Mouse (Mus musculus): Measurements from ENCODE around the gene Gm28230.

Gene Gm28230

GRCm38 (mm10) chr2:74682796-74683195, 43.7 kb upstream of the Gm28230 start:
- TF ChIP-seq POU5F1 (IDR thresholded peaks at IDR 0.05; ENCODE audit: borderline replicate concordance, low read length) (no peak), CTCF (conservative IDR thresholded peaks at IDR 0.05; ENCODE audit: low read length) (no peak), NANOG (IDR thresholded peaks at IDR 0.05; ENCODE audit: borderline replicate concordance, low read length) (no peak)
- peaks cover 57% of the 10 kb centered on the region for H3K4me1 ChIP-seq (replicated peaks; ENCODE audit: low read depth, low read length)
- no peaks in the 10 kb centered on the region for H3K36me3 ChIP-seq (ENCODE audit: insufficient read depth, low read length)
- peaks cover 92% of the 10 kb centered on the region for H3K27me3 ChIP-seq (ENCODE audit: insufficient read depth, low read length)
- no peaks in the 10 kb centered on the region for H3K9me3 ChIP-seq (ENCODE audit: low read length)
- peak overlapping the region; percentile 69 for H3K4me3 ChIP-seq (replicated peaks; ENCODE audit: low read length)

GRCm38 (mm10) chr2:74683471-74683951, 43.0 kb upstream of the Gm28230 start:
- no peak for TF ChIP-seq POU5F1 (IDR thresholded peaks at IDR 0.05; ENCODE audit: borderline replicate concordance, low read length)
- Histone ChIP-seq H3K27me3 (ENCODE audit: insufficient read depth, low read length) (peaks cover 92% of the 10 kb centered on the region), H3K4me1 (replicated peaks; ENCODE audit: low read depth, low read length) (peaks cover 58% of the 10 kb centered on the region), H3K36me3 (ENCODE audit: insufficient read depth, low read length) (no peaks in the 10 kb centered on the region), H3K4me3 (replicated peaks; ENCODE audit: low read length) (no peak overlapping the region), H3K9me3 (ENCODE audit: low read length) (no peaks in the 10 kb centered on the region)

GRCm38 (mm10) chr2:74684106-74684505, 42.4 kb upstream of the Gm28230 start:
- TF ChIP-seq POU5F1 (IDR thresholded peaks at IDR 0.05; ENCODE audit: borderline replicate concordance, low read length) (no peak), NANOG (IDR thresholded peaks at IDR 0.05; ENCODE audit: borderline replicate concordance, low read length) (no peak), CTCF (conservative IDR thresholded peaks at IDR 0.05; ENCODE audit: low read length) (no peak)
- Histone ChIP-seq H3K27me3 (ENCODE audit: insufficient read depth, low read length) (peaks cover 92% of the 10 kb centered on the region), H3K4me3 (replicated peaks; ENCODE audit: low read length) (no peak overlapping the region), H3K36me3 (ENCODE audit: insufficient read depth, low read length) (no peaks in the 10 kb centered on the region), H3K9me3 (ENCODE audit: low read length) (no peaks in the 10 kb centered on the region), H3K4me1 (replicated peaks; ENCODE audit: low read depth, low read length) (peaks cover 54% of the 10 kb centered on the region)

GRCm38 (mm10) chr2:74685059-74685603, 41.4 kb upstream of the Gm28230 start:
- no peak for TF ChIP-seq CTCF (conservative IDR thresholded peaks at IDR 0.05; ENCODE audit: low read length)
- TF ChIP-seq NANOG (IDR thresholded peaks at IDR 0.05; ENCODE audit: borderline replicate concordance, low read length), result no peak
- TF ChIP-seq POU5F1 (IDR thresholded peaks at IDR 0.05; ENCODE audit: borderline replicate concordance, low read length), result no peak
- no peak overlapping the region for H3K4me3 ChIP-seq (replicated peaks; ENCODE audit: low read length)

GRCm38 (mm10) chr2:74686301-74686987, 40.1 kb upstream of the Gm28230 start:
- Histone ChIP-seq H3K27me3 (ENCODE audit: insufficient read depth, low read length) (peaks cover 88% of the 10 kb centered on the region), H3K9me3 (ENCODE audit: low read length) (no peaks in the 10 kb centered on the region), H3K4me1 (replicated peaks; ENCODE audit: low read depth, low read length) (peaks cover 52% of the 10 kb centered on the region), H3K36me3 (ENCODE audit: insufficient read depth, low read length) (no peaks in the 10 kb centered on the region), H3K4me3 (replicated peaks; ENCODE audit: low read length) (no peak overlapping the region)
- TF ChIP-seq NANOG (IDR thresholded peaks at IDR 0.05; ENCODE audit: borderline replicate concordance, low read length) (no peak), CTCF (conservative IDR thresholded peaks at IDR 0.05; ENCODE audit: low read length) (peak; percentile 50)

More at GRCm38 (mm10) chr2:74685059-74685603, 41.4 kb upstream of the Gm28230 start:
- peaks cover 54% of the 10 kb centered on the region for H3K4me1 ChIP-seq (replicated peaks; ENCODE audit: low read depth, low read length)
- H3K27me3 ChIP-seq (ENCODE audit: insufficient read depth, low read length), result peaks cover 92% of the 10 kb centered on the region
- H3K9me3 ChIP-seq (ENCODE audit: low read length), result no peaks in the 10 kb centered on the region
- no peaks in the 10 kb centered on the region for H3K36me3 ChIP-seq (ENCODE audit: insufficient read depth, low read length)

GRCm38 (mm10) chr2:74686988-74687697, 39.4 kb upstream of the Gm28230 start:
- H3K36me3 ChIP-seq (ENCODE audit: insufficient read depth, low read length), result no peaks in the 10 kb centered on the region
- TF ChIP-seq POU5F1 (IDR thresholded peaks at IDR 0.05; ENCODE audit: borderline replicate concordance, low read length) (no peak), CTCF (conservative IDR thresholded peaks at IDR 0.05; ENCODE audit: low read length) (no peak), NANOG (IDR thresholded peaks at IDR 0.05; ENCODE audit: borderline replicate concordance, low read length) (no peak)

GRCm38 (mm10) chr2:74687698-74688555, 38.6 kb upstream of the Gm28230 start:
- no peak for TF ChIP-seq CTCF (conservative IDR thresholded peaks at IDR 0.05; ENCODE audit: low read length)
- no peak for TF ChIP-seq NANOG (IDR thresholded peaks at IDR 0.05; ENCODE audit: borderline replicate concordance, low read length)
- TF ChIP-seq POU5F1 (IDR thresholded peaks at IDR 0.05; ENCODE audit: borderline replicate concordance, low read length), result no peak

More at GRCm38 (mm10) chr2:74686988-74687697, 39.4 kb upstream of the Gm28230 start:
- Histone ChIP-seq H3K4me3 (replicated peaks; ENCODE audit: low read length) (peak overlapping the region; percentile 46), H3K9me3 (ENCODE audit: low read length) (no peaks in the 10 kb centered on the region), H3K27me3 (ENCODE audit: insufficient read depth, low read length) (peaks cover 89% of the 10 kb centered on the region), H3K4me1 (replicated peaks; ENCODE audit: low read depth, low read length) (peaks cover 56% of the 10 kb centered on the region)

More at GRCm38 (mm10) chr2:74687698-74688555, 38.6 kb upstream of the Gm28230 start:
- H3K27me3 ChIP-seq (ENCODE audit: insufficient read depth, low read length), result peaks cover 90% of the 10 kb centered on the region
- no peaks in the 10 kb centered on the region for H3K9me3 ChIP-seq (ENCODE audit: low read length)
- H3K4me1 ChIP-seq (replicated peaks; ENCODE audit: low read depth, low read length), result peaks cover 64% of the 10 kb centered on the region
- H3K4me3 ChIP-seq (replicated peaks; ENCODE audit: low read length), result peak overlapping the region; percentile 46
- no peaks in the 10 kb centered on the region for H3K36me3 ChIP-seq (ENCODE audit: insufficient read depth, low read length)

Measured in E14TG2a.4 (cell line).